Mouse (Mus musculus) R1 (cell line): ENCODE measurements around the gene Cnnm3.

ENCODE experiments used
- DNase-seq: peaks from one replicate; pipeline ENCODE4 v3.0.0-alpha.2; 2018; ENCODE audit warnings: low read depth, low spot score

The Cnnm3 gene

GRCm38 (mm10) chr1:36575347-36575746 lies 63.7 kb downstream of the Cnnm3 start:
- no peak for DNase-seq

DNA sequence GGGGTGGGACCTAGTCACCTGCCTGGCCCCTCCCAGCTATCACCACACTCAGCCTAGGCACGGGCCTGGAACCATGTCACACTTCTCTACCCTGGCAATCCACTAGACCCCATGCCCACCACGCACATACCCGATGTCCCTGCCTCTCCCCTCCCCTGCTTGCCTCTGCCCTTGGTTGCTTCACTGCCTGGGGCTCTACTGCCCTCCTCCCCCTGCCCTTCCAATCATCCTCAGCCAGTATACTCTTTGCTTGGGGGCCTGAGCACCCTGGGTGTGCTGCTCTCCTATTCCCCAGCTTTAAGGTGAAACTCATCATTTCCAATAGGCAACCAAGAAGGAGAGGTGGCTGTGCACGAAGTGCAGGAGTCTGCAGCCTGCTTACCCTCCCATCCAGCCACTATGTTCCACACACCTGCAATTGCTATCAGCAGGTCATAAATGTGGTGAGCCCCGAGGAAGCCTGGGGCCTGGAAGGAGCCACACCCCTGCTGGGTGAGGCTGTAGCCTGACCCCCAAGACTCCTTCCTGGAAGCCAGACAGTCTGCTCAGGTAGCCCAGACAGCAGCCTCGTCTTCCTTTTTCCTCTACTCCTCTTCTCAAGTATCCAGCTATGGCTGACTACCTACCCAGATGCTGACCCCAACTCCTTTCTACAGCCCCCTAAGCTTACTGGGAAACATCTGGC lies 65.5 kb downstream of the Cnnm3 start:
- DNase-seq, result no peak
